Mouse (Mus musculus) CD4-positive, CD25-positive, alpha-beta regulatory T cell, adult 4 months (primary cell): ENCODE data around the gene Sdhc. TPM values are rescaled to one million over a fixed set of nuclear protein-coding genes. Genes with fewer than 3 reads are reported as not detected.
A peak's percentile ranks its signal among the peaks of the same experiment; 100 is the strongest.

Experiments
- ATAC-seq: one replicate; pipeline ENCODE4 v1.8.0; 2017
- polyA plus RNA-seq, 2 experiments: library from polyadenylated mRNA; unstranded; fragments of 100-300 nt; shearing (Covaris generic); gene quantifications; one replicate each; pipeline ENCODE4 v1.2.1; 2017

Sdhc gene
- polyA plus RNA-seq = 100 to 1,000 TPM; 135 to 150 TPM

GRCm38 (mm10) chr1:171149974-171150760, at the start of gene Sdhc, which contains the start of gene Mpz:
Gene Sdhc, minus strand, starts transcription at chr1:171150603.
Gene Mpz, plus strand, starts transcription at chr1:171150711.
- peak; percentile 99 for ATAC-seq

GRCm38 (mm10) chr1:171199532-171199931, 49.1 kb upstream of the Sdhc start:
- no peak for ATAC-seq

- ATAC-seq = no peak
These were observed 45.5 kb upstream of the Sdhc start, which contains the start of gene Pcp4l1 for GRCm38 (mm10) chr1:171195887-171196397. Gene Pcp4l1, minus strand, starts transcription at chr1:171196268.

- no peak for ATAC-seq
These were observed 44.8 kb upstream of the Sdhc start for GRCm38 (mm10) chr1:171195046-171195822.

- no peak for ATAC-seq
These were observed 43.8 kb upstream of the Sdhc start for GRCm38 (mm10) chr1:171193911-171194830.

- no peak for ATAC-seq
These were observed 42.9 kb upstream of the Sdhc start for GRCm38 (mm10) chr1:171193093-171193840.

- ATAC-seq = no peak
These were observed 41.9 kb upstream of the Sdhc start for GRCm38 (mm10) chr1:171192283-171192682.

- ATAC-seq = no peak
These were observed 40.4 kb upstream of the Sdhc start for GRCm38 (mm10) chr1:171190832-171191231.

- ATAC-seq = no peak
These were observed 39.2 kb upstream of the Sdhc start for GRCm38 (mm10) chr1:171189476-171190114.

- ATAC-seq = no peak
These were observed 38.6 kb upstream of the Sdhc start for GRCm38 (mm10) chr1:171189046-171189445.

- ATAC-seq = no peak
These were observed 37.7 kb upstream of the Sdhc start for GRCm38 (mm10) chr1:171187851-171188700.

GRCm38 (mm10) chr1:171185655-171186054, 35.3 kb upstream of the Sdhc start:
- no peak for ATAC-seq

GRCm38 (mm10) chr1:171184314-171184713, 33.9 kb upstream of the Sdhc start:
- peak; percentile 96 for ATAC-seq

GRCm38 (mm10) chr1:171183620-171184019, 33.2 kb upstream of the Sdhc start:
- no peak for ATAC-seq

GRCm38 (mm10) chr1:171183025-171183424, 32.6 kb upstream of the Sdhc start:
- ATAC-seq = no peak

- no peak for ATAC-seq
These were observed 29.2 kb upstream of the Sdhc start for GRCm38 (mm10) chr1:171179487-171180171.

- ATAC-seq = no peak
These were observed 22.4 kb upstream of the Sdhc start for GRCm38 (mm10) chr1:171172779-171173178.

GRCm38 (mm10) chr1:171171138-171171537, 20.7 kb upstream of the Sdhc start:
- ATAC-seq = no peak

- ATAC-seq = no peak
These were observed 19.5 kb upstream of the Sdhc start for GRCm38 (mm10) chr1:171169913-171170312.
